Mouse (Mus musculus) CD4-positive naive resting alpha-beta T cell, adult 76 days (primary cell): ENCODE measurements around the gene Snx9. TPM values are rescaled to one million over a fixed set of nuclear protein-coding genes. Genes with fewer than 3 reads are reported as not detected.

Experiments used
- total RNA-seq: library from RNA; stranded (reverse); gene quantifications from one replicate; pipeline ENCODE4 v1.2.4, GENCODE M21; 2023

The Snx9 gene
- 11.8 TPM for total RNA-seq

DNA sequence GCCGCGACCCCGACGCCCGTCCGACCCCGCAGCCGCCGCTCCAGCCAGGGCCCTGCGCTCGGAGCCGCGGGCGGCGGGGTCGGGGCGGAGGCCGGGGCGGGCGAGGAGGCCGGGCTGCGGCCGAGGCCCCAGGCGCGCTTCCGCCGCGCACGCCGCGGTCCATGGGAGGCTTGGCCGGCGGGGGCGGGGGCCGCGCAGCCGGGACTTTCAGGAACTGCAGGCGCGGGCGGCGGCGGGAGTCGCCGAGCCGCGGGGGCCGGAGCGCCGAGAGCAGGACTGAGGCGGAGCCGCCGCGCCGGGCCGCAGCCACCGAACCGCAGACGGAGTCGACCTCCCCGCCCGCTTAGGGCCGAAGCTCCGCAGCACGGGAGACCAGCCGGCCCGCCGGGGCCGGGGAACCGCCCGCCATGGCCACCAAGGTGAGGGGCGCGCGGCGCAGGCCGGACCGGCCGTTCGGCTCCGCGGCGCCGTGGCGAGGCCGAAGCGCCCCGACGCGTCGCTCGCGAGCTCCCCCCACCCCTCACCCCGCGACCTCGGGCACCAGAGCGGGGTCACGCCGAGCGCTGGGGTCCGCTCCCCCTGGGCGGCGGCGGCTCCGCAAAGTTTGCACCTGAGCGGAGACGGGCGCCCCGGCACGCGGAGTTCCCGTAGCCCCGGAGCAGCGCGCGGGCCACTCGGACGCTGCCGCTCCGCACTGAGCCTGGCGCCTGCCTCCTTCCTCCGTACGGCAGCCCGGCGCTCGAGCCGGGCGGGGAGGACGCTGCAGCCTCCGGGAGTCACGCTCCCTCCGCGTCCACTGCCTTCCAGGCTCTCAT is at the start of gene Snx9:
Gene Snx9 (plus strand): TSS at position 202 of the 815 bp plus-strand sequence.

DNA sequence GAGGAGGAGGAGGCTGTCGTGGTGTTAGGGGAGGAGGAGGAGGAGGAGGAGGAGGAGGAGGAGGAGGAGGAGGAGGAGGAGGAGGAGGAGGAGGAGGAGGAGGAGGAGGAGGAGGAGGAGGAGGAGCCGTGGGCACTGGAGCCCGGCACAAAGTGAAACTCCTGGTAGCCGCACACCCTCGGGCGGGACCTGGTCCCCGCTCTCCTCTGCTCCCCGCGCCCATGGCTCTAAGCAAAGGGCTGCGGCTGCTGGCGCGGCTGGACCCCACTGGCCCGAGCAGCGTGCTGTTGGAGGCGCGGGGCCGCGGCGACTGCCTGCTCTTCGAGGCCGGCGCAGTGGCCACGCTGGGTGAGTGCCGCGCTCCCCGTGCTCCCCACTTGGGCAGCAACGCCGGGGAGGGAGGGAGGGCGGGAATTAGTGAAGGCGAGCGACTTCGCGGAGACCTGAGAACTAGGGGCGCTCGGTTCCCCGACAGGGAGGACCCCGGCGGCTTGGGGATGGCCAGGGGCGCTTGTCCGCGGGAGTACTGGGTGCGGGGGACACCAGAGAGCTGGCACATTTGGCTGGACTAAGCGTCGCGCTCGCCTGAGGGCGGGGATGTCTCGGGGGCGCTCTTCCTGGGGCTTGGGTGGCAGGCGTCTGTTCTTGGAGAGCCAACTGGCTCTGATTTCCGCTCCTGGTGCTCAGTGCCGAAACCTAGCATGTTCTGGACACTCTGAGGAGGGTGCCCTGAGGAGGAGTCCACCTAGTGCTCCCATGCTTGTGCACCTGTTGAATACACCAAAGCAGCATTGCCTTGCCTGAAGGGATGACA is 100.3 kb downstream of the Snx9 start, which contains the start of gene Synj2:
Gene Synj2 (plus strand): TSS at position 51 of the 814 bp plus-strand sequence.

Other genes with a start within 250 kb of the Snx9 start
- gene Synj2, start 100.0 kb downstream of the Snx9 start, total RNA-seq, result 22.5 TPM
- gene Serac1, start 238.4 kb downstream of the Snx9 start, total RNA-seq, result 5.4 TPM
- gene Gtf2h5, start 238.5 kb downstream of the Snx9 start, total RNA-seq, result 39.3 TPM